Mouse (Mus musculus): ENCODE data around the gene Trim65.
"Not testable (repeated sequence)": the region's sequence is repeated elsewhere in the genome, so short reads cannot be mapped to it uniquely, and the experiment has no call there.

Gene Trim65

GRCm38 (mm10) chr11:116108464-116109137, 22.3 kb downstream of the Trim65 start:
- no peak for DNase-seq (ENCODE audit: low spot score in 2 of 2)

- no peak for DNase-seq (ENCODE audit: low spot score in 2 of 2)
Observed at GRCm38 (mm10) chr11:116107777-116108285, 23.1 kb downstream of the Trim65 start.

DNA sequence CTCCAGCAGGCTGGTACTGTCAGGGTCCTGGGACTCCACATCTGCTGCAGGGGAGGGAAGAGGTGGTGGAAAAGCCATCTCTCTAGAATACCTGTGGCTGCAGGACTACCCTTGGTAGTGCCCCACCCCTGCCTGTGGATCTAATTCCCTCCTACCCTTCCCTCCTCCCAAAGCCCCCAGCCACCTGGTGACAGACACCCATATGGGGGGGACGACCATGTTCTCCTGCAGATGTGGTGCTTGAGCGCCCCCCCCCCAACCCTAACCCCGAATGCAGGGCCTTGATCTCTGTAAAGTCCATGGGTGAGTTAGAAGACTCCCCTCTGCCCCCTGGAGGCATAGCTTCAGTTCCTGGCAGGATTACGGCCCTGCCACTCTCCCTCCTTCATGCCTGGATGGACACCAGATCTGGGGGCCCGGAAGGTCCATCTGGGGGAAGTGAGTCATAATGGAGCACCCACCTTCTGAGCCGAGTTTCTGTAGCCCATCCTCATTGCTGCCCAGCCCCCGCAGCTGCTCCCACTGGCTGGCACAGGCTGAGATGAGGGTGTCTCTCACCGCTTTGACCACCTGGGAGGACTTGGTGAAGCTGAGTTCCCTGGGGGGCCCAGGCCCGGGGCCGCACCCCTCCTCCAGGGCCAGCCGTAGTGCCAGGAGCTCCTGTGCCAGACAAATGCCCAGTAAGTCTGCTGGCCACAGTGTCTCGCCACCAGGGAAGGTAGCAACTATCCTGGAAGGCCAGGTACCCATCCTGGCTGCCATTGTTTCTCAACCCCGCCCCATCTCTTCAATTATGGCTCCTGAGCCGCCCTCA, 23.8 kb downstream of the Trim65 start:
- no peak for DNase-seq (ENCODE audit: low spot score in 2 of 2)

DNA sequence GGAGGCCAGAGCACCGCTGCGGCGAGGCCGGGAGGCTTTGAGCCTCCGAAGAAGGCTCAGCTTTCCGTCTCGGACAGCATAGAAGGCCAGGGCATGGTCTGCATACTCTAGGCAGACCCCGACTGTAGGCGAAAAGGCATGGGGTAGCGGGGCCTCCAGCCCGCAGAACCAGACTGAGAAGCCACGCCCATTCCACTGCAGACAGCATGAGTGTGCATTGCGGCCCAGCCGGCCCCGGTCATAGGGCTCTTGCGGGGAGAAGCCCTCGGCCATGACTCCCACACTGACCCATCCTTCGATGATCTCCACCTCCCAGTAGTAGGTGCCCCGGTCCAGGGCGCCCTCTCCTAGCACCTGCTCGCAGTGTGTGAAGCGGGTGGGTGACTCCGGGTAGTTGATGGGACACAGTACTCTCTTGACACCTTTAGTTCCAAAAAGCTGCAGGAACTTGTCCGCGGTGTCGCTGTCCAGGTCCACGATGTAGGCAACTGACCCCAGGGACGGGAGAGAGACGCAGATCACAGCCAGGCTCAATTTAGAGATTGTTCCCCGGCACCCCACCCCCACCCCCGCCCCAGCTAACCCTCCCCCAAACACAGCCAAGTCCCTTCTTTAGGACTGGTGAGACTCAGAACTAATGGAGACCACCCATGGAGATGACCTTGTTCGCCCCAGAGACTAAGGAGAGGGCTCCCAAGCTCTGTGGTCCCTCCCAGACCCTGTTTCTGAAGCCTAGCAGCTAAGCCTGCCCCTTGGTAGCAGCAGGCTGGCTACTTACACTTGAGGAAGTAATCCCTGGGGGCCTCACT, 24.6 kb downstream of the Trim65 start:
- no peak for DNase-seq (ENCODE audit: low spot score in 2 of 2)

- DNase-seq (ENCODE audit: low spot score in 2 of 2): no peak
Observed at GRCm38 (mm10) chr11:116105065-116105464, 25.9 kb downstream of the Trim65 start.

DNA sequence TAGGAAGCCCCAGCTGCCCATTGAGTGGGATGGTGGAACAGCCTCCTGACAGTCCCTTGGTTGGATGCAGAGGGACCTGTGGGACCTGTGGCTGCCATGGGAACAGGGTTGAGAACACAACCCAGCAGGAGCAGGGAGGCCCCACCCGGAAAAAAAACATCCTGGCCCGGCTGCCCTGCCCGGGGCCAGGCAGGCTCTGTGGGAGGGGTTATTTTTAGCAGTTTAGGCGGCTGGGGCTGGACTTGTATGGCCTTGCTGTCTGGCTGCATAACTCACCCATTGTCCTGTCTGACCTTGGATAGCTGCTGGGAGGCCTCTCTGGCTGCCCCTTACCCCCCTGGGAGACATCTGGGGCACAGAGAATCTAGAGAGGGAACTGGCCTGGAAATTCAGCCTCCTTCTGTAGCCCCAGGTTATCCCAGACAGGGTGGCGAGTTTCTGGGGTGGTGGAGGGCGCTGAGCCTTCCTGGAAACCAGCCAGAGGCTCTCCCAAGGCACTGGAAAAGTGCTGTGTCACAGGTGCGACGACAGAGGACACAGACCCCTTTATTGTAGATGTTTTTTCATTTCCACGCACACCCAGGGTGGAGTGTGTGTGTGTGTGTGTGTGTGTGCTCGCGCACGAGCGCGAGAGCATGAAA, 26.8 kb downstream of the Trim65 start:
- no peak for DNase-seq (ENCODE audit: low spot score in 2 of 2)

GRCm38 (mm10) chr11:116103572-116103971, 27.4 kb downstream of the Trim65 start:
- no peak for DNase-seq (ENCODE audit: low spot score in 2 of 2)

GRCm38 (mm10) chr11:116102472-116102871, 28.5 kb downstream of the Trim65 start:
- DNase-seq (ENCODE audit: low spot score in 2 of 2): no peak

DNA sequence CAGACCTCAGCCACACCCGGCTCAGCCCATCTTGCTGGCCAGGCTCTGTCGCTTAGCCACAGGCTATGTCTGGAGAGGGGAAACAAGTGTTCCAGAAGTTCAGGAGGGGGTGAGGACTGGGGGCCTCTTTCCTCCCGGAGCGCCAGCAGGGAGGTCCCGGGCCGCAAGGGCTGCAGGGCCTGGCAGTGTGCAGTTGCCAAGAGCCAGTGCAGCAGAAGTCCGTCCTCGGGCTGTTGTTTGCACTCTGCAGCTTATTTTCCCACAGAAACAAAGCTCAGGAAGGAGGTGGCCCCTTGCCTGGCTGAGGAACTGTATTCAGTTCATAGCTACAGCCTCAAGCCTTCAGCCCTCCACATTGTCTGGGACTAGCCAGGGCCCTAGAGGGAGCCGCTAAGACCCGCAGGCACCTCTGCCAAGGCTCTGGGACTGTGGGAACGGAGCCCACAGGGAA, 29.0 kb downstream of the Trim65 start:
- DNase-seq (ENCODE audit: low spot score in 2 of 2): no peak

DNA sequence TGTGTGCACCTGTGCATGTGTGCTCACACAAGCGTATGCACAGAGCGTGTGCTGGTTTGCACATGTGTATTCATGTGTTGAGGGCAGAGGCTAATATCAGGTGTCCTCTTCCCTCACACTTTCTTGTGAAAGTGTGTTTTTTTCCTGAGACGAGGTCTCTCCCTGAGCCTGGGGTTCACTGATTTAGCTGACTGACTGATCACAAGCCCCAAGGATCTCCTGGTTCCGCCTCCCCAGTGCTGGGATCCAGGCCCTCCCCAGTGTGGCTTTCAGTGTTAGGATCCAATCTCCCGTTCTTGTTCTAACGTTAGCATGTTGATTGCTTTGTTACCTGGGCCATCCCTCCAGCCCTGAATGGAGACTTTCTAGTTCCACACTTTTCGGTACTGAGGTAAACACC, 30.1 kb downstream of the Trim65 start:
- no peak for DNase-seq (ENCODE audit: low spot score in 2 of 2)

DNA sequence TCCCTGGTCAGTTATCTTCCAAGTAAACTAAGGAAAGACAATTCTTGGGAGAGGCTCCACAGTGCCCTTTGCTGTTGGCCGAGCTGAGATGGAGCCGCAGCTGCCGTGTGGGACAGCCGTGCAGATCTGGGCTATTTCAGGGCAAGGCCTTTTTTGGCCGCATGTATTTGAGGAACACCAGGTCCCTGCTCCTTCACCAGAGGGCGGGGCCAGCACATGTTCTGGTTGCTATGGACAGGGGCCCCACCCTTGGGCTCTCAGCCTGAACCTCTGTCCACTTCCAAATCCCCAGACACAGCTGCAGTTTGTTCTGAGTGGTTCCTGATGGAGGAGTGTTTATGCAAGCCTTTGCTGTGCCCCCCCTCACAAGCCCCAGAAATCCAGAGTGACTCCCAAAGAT, 30.5 kb downstream of the Trim65 start:
- no peak for DNase-seq (ENCODE audit: low spot score in 2 of 2)

DNA sequence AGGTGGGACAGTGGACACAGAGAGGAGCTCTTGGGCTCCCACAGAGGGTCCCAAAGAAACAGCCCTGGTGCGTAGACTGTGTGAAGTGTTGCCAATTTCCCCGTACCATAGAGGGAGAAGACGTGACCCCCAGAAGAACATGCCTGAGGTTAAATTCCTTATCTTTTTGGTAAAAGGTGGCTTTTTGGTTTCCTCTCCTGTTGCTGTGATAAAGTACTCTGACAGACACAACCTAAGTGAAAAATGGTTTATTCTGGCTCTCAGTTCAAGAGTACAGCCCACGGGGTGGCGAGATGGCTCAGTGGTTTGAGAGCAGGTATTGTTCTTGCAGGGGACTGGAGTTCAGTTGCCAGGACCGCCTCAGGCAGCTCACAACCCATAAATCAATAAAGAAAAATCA, 31.5 kb downstream of the Trim65 start:
- DNase-seq (ENCODE audit: low spot score in 2 of 2): no peak

GRCm38 (mm10) chr11:116098711-116099460, 32.0 kb downstream of the Trim65 start:
- DNase-seq (ENCODE audit: low spot score in 2 of 2): no peak

DNA sequence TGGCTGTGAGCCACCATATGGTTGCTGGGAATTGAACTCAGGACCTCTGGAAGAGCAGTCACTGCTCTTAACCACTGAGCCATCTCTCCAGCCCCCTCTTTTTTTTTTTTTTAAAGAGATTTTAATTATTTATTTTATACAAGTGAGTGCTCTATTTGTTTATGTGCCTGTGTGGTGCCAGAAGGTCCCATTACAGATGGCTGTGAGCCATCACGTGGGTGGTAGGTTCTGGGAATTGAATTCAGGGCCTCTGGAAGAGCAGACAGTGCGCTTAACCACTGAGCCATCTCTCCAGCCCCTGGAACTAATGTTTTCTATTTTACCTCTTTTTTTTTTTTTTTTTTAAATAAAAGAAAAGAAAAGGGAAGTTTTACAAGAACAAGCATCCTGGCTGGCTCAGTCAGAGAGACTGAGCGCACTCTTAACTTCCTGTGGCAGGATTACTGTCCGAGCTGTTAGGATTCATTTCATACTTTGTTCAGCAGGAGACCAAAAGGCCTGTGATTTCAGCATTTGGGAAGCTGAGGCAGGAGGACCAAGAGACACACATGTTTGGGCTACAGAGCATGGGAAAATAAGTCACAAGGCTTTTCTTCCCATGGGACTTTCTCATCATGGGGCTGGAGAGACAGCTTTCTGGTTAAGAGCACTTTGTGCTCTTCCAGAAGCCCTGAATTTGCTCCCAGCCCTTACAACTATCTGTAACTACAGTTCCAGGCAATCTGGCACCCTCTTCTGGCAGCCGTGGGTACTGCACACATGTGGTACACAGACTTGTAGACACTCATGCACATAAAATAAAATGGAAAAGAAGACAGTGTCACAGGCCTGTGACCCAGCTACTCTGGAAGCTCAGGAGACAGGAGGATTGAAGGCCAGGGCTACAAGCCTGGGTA, 34.5 kb downstream of the Trim65 start:
- DNase-seq (ENCODE audit: low spot score in 2 of 2): no peak

DNA sequence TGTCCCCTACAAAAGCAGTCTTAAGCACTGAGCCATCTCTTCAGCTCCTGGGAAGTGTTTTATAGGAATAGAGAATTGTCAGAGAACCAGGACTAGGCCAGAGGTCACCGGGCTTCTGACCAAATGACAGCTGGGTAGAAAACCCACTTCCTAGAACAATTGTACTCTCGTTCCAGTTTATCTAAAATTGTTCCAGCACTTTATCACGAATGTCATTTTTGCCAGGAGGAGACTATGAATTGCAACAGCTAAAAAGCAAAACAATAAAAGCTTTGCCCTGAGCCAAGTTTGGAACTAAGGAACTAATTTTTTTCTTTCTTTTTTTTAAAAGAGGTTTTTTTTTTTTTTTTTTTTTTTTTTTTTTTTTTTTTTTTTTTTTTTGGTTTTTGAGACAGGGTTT, 35.4 kb downstream of the Trim65 start:
- no peak for DNase-seq (ENCODE audit: low spot score in 2 of 2)

DNA sequence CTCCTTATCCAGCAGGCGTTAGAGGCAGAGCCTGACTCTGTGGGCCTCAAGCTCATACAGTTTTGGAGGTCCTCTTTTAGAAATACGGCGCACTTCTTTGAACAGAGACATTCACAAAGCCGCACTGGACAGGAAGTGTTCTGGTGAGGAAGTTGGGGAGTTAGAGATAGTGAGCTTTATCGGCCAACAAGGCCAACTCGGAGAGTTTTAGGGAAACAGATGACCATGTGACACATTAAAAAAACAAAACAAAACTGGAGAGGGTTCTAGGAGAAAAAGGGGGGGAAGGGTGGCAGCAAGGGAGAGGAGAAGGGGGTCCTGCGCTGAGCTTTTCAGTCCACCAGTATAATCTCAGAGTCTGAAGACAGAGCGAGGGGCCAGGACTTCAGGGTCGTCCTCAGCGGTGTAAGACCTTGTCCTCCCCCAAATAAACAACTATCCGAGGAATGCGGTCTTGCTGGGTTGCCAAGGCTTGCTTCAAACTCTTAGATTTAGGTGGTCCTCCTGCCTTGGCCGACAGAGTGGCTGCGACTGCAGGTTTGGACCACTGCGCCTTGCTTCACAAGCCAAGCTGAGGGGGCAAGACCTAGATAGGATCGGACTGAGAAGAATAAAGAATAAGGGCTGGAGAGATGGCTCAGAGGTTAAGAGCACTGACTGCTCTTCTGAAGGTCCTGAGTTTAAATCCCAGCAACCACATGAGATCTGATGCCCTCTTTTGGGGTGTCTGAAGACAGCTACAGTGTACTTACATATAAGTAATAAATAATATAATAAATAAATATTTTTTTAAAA, 37.0 kb downstream of the Trim65 start:
- DNase-seq (ENCODE audit: low spot score in 2 of 2): no peak

DNA sequence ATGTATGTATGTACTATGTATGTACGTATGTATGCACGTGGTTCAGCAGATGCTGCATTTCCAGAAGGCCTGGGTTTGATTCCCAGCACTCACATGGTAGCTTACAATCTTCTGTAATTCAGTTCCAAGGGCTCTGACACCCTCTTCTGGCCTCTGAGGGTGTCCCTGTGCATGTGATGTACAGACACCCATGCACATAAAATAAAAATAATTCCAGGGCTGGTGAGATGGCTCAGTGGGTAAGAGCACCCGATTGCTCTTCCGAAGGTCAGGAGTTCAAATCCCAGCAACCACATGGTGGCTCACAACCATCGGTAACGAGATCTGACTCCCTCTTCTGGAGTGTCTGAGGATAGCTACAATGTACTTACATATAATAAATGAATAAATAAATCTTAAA, 38.0 kb downstream of the Trim65 start:
- not testable (repeated sequence) for DNase-seq (ENCODE audit: low spot score in 2 of 2)

GRCm38 (mm10) chr11:116091591-116091990, 39.3 kb downstream of the Trim65 start:
- DNase-seq (ENCODE audit: low spot score in 2 of 2): no peak

DNA sequence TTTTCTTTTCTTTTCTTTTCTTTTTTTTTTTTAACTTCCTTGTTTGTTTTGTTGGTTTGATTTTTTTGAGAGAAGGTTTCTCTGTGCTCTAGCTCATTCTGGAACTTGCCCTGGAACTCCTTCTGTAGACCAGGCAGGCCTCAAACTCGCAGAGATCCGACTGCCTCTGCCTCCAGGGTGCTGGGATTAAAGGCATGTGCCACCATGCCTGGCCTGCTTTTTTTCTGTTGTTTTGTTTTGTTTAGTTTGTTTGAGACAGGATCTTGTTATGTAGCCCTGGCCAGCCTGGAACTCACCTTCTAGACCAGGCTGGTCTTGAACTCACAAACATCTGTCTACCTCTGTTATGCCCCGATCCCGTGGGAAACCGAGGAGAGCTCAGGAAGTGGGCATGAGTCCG, 41.4 kb downstream of the Trim65 start:
- no peak for DNase-seq (ENCODE audit: low spot score in 2 of 2)
